Mouse (Mus musculus) midbrain, embryonic 14.5 days (tissue): ENCODE measurements around the gene Rdh9. TPM values are rescaled to one million over a fixed set of nuclear protein-coding genes. Genes with fewer than 3 reads are reported as not detected.
A peak's percentile ranks its signal among the peaks of the same experiment; 100 is the strongest.
"Not testable (repeated sequence)": the region's sequence is repeated elsewhere in the genome, so short reads cannot be mapped to it uniquely, and the experiment has no call there.

Experiments used
- ATAC-seq: fragments of 200-750 bp; cut with Nextera tagmentation; 2 replicates; pipeline ENCODE4 v1.8.0; 2017; ENCODE audit warnings: moderate number of reproducible peaks, moderate library complexity; ENCODE audit not compliant: low FRiP score, low TSS enrichment
- DNase-seq: peaks from one replicate; pipeline ENCODE4 v3.0.0-alpha.2; 2015
- H3K27ac ChIP-seq: fragments of 300-500 bp; sonication (generic); replicated peaks from 2 replicates; pipeline ENCODE4 v1.5.1; 2014; ENCODE audit warnings: mild to moderate bottlenecking, low read depth, low read length, moderate library complexity
- H3K27me3 ChIP-seq: fragments of 300-500 bp; sonication (generic); 2 replicates; pipeline ENCODE4 v1.6.1; 2014; ENCODE audit warnings: low read length, control low read depth, mixed read lengths; ENCODE audit not compliant: control insufficient read depth, insufficient read depth
- H3K36me3 ChIP-seq: fragments of 300-500 bp; sonication (generic); 2 replicates; pipeline ENCODE4 v1.6.1; 2014; ENCODE audit warnings: low read length, control low read depth; ENCODE audit not compliant: control insufficient read depth, insufficient read depth
- H3K4me1 ChIP-seq: fragments of 300-500 bp; sonication (generic); 2 replicates; pipeline ENCODE4 v1.6.1; 2014; ENCODE audit warnings: mild to moderate bottlenecking, antibody characterized with exemption, low read length, control low read depth; ENCODE audit not compliant: control insufficient read depth, insufficient read depth
- H3K4me2 ChIP-seq: fragments of 300-500 bp; sonication (generic); 2 replicates; pipeline ENCODE4 v1.6.1; 2014; ENCODE audit warnings: mild to moderate bottlenecking, low read length, moderate library complexity
- H3K4me3 ChIP-seq: fragments of 300-500 bp; sonication (generic); replicated peaks from 2 replicates; pipeline ENCODE4 v1.5.1; 2014; ENCODE audit warnings: low read depth, low read length
- H3K9ac ChIP-seq: fragments of 300-500 bp; sonication (generic); replicated peaks from 2 replicates; pipeline ENCODE4 v1.6.1; 2014; ENCODE audit warnings: mild to moderate bottlenecking, low read length, moderate library complexity
- H3K9me3 ChIP-seq: fragments of 300-500 bp; sonication (generic); 2 replicates; pipeline ENCODE4 v1.6.1; 2016; ENCODE audit warnings: low read length, control low read depth, mixed read lengths; ENCODE audit not compliant: control insufficient read depth
- WGBS: fragments of 180-500 bp; shearing (Covaris S2); extraction: QIAGEN DNeasy Blood & Tissue Kit; methylation state at CpG from one replicate; pipeline ENCODE4 v1.1.7; 2014; 5-methylcytosine and 5-hydroxymethylcytosine counted together
- polyA plus RNA-seq: library from polyadenylated mRNA; unstranded; fragments of >200 nt; fragmentation: Nextera tagmentation; extraction: Ambion mirVana; gene quantifications from 2 replicates; pipeline ENCODE4 v1.2.1, GENCODE M21; 2014

The Rdh9 gene
- polyA plus RNA-seq, 1 experiment from 2014 or later, result 0.22 TPM

GRCm38 (mm10) chr10:127821806-127822205 is 45.6 kb downstream of the Rdh9 start:
- not testable (repeated sequence) for H3K27ac ChIP-seq, H3K9me3 ChIP-seq, H3K9ac ChIP-seq, ATAC-seq, DNase-seq, H3K4me2 ChIP-seq, H3K27me3 ChIP-seq, H3K4me1 ChIP-seq, H3K4me3 ChIP-seq, H3K36me3 ChIP-seq
- 90% methylated on average over 2 of the region's 2 CpGs for WGBS

GRCm38 (mm10) chr10:127825386-127825785 is 49.2 kb downstream of the Rdh9 start:
- Histone ChIP-seq H3K9me3 (peaks cover 3% of the 10 kb centered on the region; the same call in 1 of the 2 replicates), H3K4me3 (no peak overlapping the region), H3K36me3 (no peaks in the 10 kb centered on the region), H3K27me3 (no peaks in the 10 kb centered on the region), H3K27ac (no peak overlapping the region), H3K4me2 (no peak overlapping the region), H3K9ac (no peak overlapping the region), H3K4me1 (no peaks in the 10 kb centered on the region)
- 82% methylated on average over 6 of the region's 6 CpGs for WGBS
- ATAC-seq (no peak), DNase-seq (peak; percentile 2)

- Histone ChIP-seq H3K4me2 (no peak overlapping the region), H3K27ac (no peak overlapping the region), H3K27me3 (no peaks in the 10 kb centered on the region), H3K9me3 (no peaks in the 10 kb centered on the region), H3K9ac (no peak overlapping the region), H3K36me3 (no peaks in the 10 kb centered on the region), H3K4me3 (no peak overlapping the region), H3K4me1 (no peaks in the 10 kb centered on the region)
- no peak for ATAC-seq
- WGBS, result 80% methylated on average over 3 of the region's 3 CpGs
- no peak for DNase-seq
These were observed 52.9 kb downstream of the Rdh9 start for GRCm38 (mm10) chr10:127829121-127829520.

- not testable (repeated sequence) for H3K36me3 ChIP-seq
- WGBS, result 100% methylated on average over 1 of the region's 1 CpGs
These were observed 58.0 kb downstream of the Rdh9 start for GRCm38 (mm10) chr10:127834186-127834585.

GRCm38 (mm10) chr10:127835292-127835691 is 59.1 kb downstream of the Rdh9 start:
- H3K27ac ChIP-seq, result no peak overlapping the region
- 81% methylated on average over 5 of the region's 5 CpGs for WGBS
- H3K9ac ChIP-seq, result no peak overlapping the region
- no peaks in the 10 kb centered on the region for H3K4me1 ChIP-seq
- ATAC-seq, result no peak
- H3K36me3 ChIP-seq, result no peaks in the 10 kb centered on the region
- no peak overlapping the region for H3K4me2 ChIP-seq
- no peak overlapping the region for H3K4me3 ChIP-seq
- DNase-seq, result no peak
- no peaks in the 10 kb centered on the region for H3K27me3 ChIP-seq
- H3K9me3 ChIP-seq, result no peaks in the 10 kb centered on the region

More at GRCm38 (mm10) chr10:127834186-127834585, 58.0 kb downstream of the Rdh9 start:
- H3K27me3 ChIP-seq, H3K27ac ChIP-seq, H3K4me1 ChIP-seq, H3K4me3 ChIP-seq, ATAC-seq, DNase-seq, H3K9me3 ChIP-seq, H3K4me2 ChIP-seq, H3K9ac ChIP-seq: not testable (repeated sequence)

GRCm38 (mm10) chr10:127837793-127838192 is 61.6 kb downstream of the Rdh9 start:
- not testable (repeated sequence) for H3K4me2 ChIP-seq, H3K36me3 ChIP-seq, DNase-seq, ATAC-seq, H3K4me3 ChIP-seq, H3K9me3 ChIP-seq, H3K27me3 ChIP-seq, H3K9ac ChIP-seq, H3K4me1 ChIP-seq, H3K27ac ChIP-seq
- WGBS, result 94% methylated on average over 5 of the region's 5 CpGs

GRCm38 (mm10) chr10:127838539-127838938 is 62.4 kb downstream of the Rdh9 start:
- Histone ChIP-seq H3K4me2 (no peak overlapping the region), H3K9me3 (no peaks in the 10 kb centered on the region), H3K4me3 (no peak overlapping the region), H3K36me3 (no peaks in the 10 kb centered on the region), H3K9ac (no peak overlapping the region), H3K27ac (no peak overlapping the region), H3K27me3 (no peaks in the 10 kb centered on the region), H3K4me1 (no peaks in the 10 kb centered on the region)
- no peak for ATAC-seq
- DNase-seq, result no peak
- 85% methylated on average over 2 of the region's 2 CpGs for WGBS

- DNase-seq (no peak), ATAC-seq (no peak)
- Histone ChIP-seq H3K27me3 (no peaks in the 10 kb centered on the region), H3K4me2 (no peak overlapping the region), H3K4me1 (no peaks in the 10 kb centered on the region), H3K9me3 (no peaks in the 10 kb centered on the region), H3K9ac (no peak overlapping the region), H3K27ac (no peak overlapping the region), H3K36me3 (no peaks in the 10 kb centered on the region), H3K4me3 (no peak overlapping the region)
- WGBS, result 64% methylated on average over 2 of the region's 2 CpGs
These were observed 64.6 kb downstream of the Rdh9 start for GRCm38 (mm10) chr10:127840776-127841175.
